Mouse (Mus musculus): ENCODE results near the gene Dnajc24. TPM values are rescaled to one million over a fixed set of nuclear protein-coding genes. Genes with fewer than 3 reads are reported as not detected.

Dnajc24 gene
- polyA plus RNA-seq, 1 experiment from 2014 or later: 26.4 TPM

DNA sequence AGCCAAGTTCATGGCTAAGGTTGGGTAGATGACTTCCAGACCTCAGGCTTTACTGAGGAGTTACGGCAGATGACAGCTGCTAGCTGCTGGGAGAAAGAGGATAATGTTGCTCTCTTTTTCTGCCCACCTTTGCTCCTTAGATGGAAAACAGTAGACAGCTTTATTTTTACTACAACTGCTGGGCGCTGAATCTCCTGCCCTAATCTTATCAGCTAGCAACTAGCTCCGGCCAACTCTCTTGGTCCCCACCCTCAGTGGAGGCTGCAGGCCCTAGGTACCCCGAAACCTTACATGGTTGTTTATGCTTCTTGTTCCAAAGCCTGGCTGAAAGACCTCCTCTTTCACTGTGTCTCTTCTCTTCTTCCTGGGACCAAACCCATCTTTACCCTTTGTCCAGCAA, 49.5 kb downstream of the Dnajc24 start:
- no peak overlapping the region for H3K27ac ChIP-seq (ENCODE audit: low read length)
- no peaks in the 10 kb centered on the region for H3K27me3 ChIP-seq (replicated peaks; ENCODE audit: insufficient read depth, low read length)
- DNase-seq (ENCODE audit: low spot score): no peak
- H3K36me3 ChIP-seq (ENCODE audit: insufficient read depth, low read length): no peaks in the 10 kb centered on the region
- H3K9me3 ChIP-seq (ENCODE audit: low read length): no peaks in the 10 kb centered on the region
- no peak overlapping the region for H3K9ac ChIP-seq (replicated peaks; ENCODE audit: low read depth)
- no peak for TF ChIP-seq EP300 (IDR thresholded peaks at IDR 0.05)
- TF ChIP-seq CTCF (IDR thresholded peaks at IDR 0.05): no peak
- H3K4me3 ChIP-seq (ENCODE audit: low read depth, low read length): no peak overlapping the region
- no peak for ATAC-seq
- 85% methylated on average over 4 of the region's 4 CpGs for WGBS
- H3K4me1 ChIP-seq (ENCODE audit: insufficient read depth, low read depth, low read length): no peaks in the 10 kb centered on the region
- no peak overlapping the region for H3K4me2 ChIP-seq (replicated peaks; ENCODE audit: low read depth, low read length)

DNA sequence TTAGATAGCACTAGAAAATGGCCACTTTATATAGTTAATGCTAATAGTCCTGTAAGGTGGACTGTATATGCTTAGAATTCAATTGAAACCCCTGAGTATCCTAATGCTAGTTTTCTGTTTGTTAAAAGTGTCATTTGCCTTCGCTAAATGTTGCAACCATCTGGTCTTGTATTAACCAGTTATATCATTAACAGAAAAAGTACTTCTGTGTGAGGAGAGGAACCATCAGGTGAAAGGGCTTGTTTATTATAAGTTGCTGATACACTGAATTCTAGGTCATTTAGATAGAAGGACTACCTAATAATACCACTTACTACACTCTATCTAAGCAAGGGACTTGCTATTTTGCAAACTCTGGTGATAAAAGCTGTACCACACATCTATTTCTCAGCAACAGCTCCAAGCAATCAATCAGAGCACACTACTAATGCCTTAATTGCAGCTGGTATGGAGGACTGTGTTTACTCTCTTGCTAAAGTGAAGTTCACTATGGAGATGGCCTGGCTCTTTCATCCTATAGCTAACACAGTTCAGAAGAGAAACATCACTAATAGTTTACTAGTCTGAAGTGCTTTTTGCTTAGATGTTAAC, 51.9 kb downstream of the Dnajc24 start:
- 56% methylated on average over 1 of the region's 1 CpGs for WGBS
- H3K4me3 ChIP-seq (ENCODE audit: low read depth, low read length): no peak overlapping the region
- DNase-seq (ENCODE audit: low spot score): no peak
- no peaks in the 10 kb centered on the region for H3K4me1 ChIP-seq (ENCODE audit: insufficient read depth, low read depth, low read length)
- H3K9ac ChIP-seq (replicated peaks; ENCODE audit: low read depth): no peak overlapping the region
- ATAC-seq: no peak
- H3K9me3 ChIP-seq (ENCODE audit: low read length): no peaks in the 10 kb centered on the region
- no peaks in the 10 kb centered on the region for H3K27me3 ChIP-seq (replicated peaks; ENCODE audit: insufficient read depth, low read length)
- TF ChIP-seq EP300 (IDR thresholded peaks at IDR 0.05): no peak
- TF ChIP-seq CTCF (IDR thresholded peaks at IDR 0.05): no peak
- no peak overlapping the region for H3K27ac ChIP-seq (ENCODE audit: low read length)
- no peaks in the 10 kb centered on the region for H3K36me3 ChIP-seq (ENCODE audit: insufficient read depth, low read length)
- H3K4me2 ChIP-seq (replicated peaks; ENCODE audit: low read depth, low read length): no peak overlapping the region

DNA sequence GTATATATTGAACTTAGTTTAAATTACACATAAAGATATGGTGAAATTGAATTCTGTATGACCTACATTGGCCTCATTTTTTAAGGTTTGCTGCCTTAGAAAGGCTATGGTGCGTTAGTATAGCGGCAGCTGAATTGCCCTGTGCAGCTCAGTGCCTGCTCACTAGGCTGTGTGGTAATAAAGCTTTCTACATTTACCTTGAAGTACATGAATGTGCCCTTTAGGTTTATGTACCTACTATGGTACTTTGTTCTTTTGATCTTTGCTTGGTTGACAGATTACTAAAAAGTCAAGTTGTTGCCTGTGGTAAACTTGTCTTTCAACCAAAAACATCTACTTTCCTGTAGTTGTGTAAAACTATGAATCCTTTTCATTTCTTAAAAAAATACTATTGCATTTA, 53.2 kb downstream of the Dnajc24 start:
- TF ChIP-seq EP300 (IDR thresholded peaks at IDR 0.05) (no peak), CTCF (IDR thresholded peaks at IDR 0.05) (no peak)
- H3K9me3 ChIP-seq (ENCODE audit: low read length): no peaks in the 10 kb centered on the region
- no peak overlapping the region for H3K27ac ChIP-seq (ENCODE audit: low read length)
- no peaks in the 10 kb centered on the region for H3K27me3 ChIP-seq (replicated peaks; ENCODE audit: insufficient read depth, low read length)
- no peak overlapping the region for H3K4me2 ChIP-seq (replicated peaks; ENCODE audit: low read depth, low read length)
- no peak overlapping the region for H3K9ac ChIP-seq (replicated peaks; ENCODE audit: low read depth)
- H3K4me1 ChIP-seq (ENCODE audit: insufficient read depth, low read depth, low read length): no peaks in the 10 kb centered on the region
- WGBS: 98% methylated on average over 2 of the region's 2 CpGs
- H3K36me3 ChIP-seq (ENCODE audit: insufficient read depth, low read length): no peaks in the 10 kb centered on the region
- no peak for DNase-seq (ENCODE audit: low spot score)
- ATAC-seq: no peak
- H3K4me3 ChIP-seq (ENCODE audit: low read depth, low read length): no peak overlapping the region

DNA sequence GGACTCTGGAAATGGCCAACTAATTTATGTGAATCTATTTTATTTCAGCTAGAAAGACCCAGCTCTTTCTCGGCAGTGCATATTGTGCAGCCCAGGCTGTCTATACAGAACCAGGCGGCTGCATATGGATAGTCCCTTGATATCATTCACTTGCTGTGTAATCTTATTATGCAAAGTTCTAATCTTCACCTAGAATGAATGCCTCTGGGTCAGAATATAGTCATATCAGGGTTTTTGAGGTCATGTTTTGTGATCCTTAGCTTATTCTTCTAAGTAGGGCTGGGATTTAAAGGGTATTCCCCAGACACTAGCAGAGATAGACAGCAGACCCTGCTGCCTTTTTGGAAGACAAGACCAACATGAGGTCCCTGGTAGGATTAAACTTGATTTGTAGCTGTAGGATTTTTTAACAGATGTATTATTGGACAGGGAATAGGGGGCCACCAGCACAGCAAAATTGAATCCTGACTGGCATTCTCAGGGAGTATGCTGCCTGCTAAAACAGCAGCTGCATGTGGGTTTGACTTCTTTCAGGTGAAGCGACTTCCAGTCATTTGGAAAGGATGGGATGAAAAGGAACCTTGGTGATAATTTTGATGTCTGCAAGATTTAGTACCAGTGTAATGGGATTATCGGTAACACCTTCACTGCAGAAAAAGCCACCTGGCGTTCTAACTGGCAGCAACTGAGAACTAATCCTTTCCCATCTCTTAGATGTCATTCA, 85.6 kb downstream of the Dnajc24 start:
- H3K4me1 ChIP-seq (ENCODE audit: insufficient read depth, low read depth, low read length): no peaks in the 10 kb centered on the region
- H3K36me3 ChIP-seq (ENCODE audit: insufficient read depth, low read length): no peaks in the 10 kb centered on the region
- no peak overlapping the region for H3K4me3 ChIP-seq (ENCODE audit: low read depth, low read length)
- TF ChIP-seq CTCF (IDR thresholded peaks at IDR 0.05): no peak
- TF ChIP-seq EP300 (IDR thresholded peaks at IDR 0.05): no peak
- DNase-seq (ENCODE audit: low spot score): no peak
- H3K9ac ChIP-seq (replicated peaks; ENCODE audit: low read depth): no peak overlapping the region
- H3K4me2 ChIP-seq (replicated peaks; ENCODE audit: low read depth, low read length): no peak overlapping the region
- H3K27ac ChIP-seq (ENCODE audit: low read length): no peak overlapping the region
- no peaks in the 10 kb centered on the region for H3K27me3 ChIP-seq (replicated peaks; ENCODE audit: insufficient read depth, low read length)
- H3K9me3 ChIP-seq (ENCODE audit: low read length): no peaks in the 10 kb centered on the region
- 83% methylated on average over 5 of the region's 5 CpGs for WGBS
- no peak for ATAC-seq

Small RNA genes within 50 kb of the gene (microRNA-seq; reads per million reads assigned to microRNA genes)
- not detected for gene Gm22002

Other genes with a start within 250 kb of the Dnajc24 start
- gene Elp4, start 99.0 kb downstream of the Dnajc24 start, polyA plus RNA-seq (2015; fragmentation: Nextera tagmentation; extraction: Ambion mirVana): 11.3 and 13.9 TPM in 2 replicates
- gene Immp1l, start 98.9 kb downstream of the Dnajc24 start, polyA plus RNA-seq (2015; fragmentation: Nextera tagmentation; extraction: Ambion mirVana): 98.8 TPM in 2 replicates

Measured in lung, postnatal 0 days (tissue).